Mouse (Mus musculus) kidney, postnatal 4 days (tissue): ENCODE results near the gene Exoc4.

Experiments used
- DNase-seq, 2 experiments: peaks; one replicate each; pipeline ENCODE4 v3.0.0; 2021; ENCODE audit warnings: mixed read lengths in 2 of 2

Exoc4 gene

GRCm38 (mm10) chr6:33248894-33249758 is at the start of gene Exoc4:
TSS of gene Exoc4 (plus strand) at chr6:33249085.
- DNase-seq: peak; percentile 92 to 95

DNA sequence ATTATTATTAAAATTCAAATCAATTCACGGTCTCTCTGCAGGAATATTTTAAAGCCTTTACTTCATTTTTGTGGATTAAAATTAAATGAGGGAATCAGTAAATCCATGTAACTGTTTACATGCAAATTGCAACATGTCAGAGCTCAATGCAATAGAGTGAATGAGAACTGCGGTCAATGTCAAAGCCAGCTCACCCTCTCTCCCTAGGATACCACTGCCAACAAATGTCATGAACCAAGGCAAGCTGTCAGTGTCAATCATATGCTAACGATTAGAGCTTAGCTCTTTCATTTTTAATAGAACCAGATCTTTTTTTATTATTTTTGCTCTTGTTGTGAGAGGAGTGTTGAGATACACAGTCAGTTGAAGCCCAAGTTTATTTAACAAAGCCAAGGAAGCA is 30.1 kb upstream of the Exoc4 start:
- no peak for DNase-seq

GRCm38 (mm10) chr6:33226700-33227099 is 22.2 kb upstream of the Exoc4 start:
- no peak for DNase-seq

DNA sequence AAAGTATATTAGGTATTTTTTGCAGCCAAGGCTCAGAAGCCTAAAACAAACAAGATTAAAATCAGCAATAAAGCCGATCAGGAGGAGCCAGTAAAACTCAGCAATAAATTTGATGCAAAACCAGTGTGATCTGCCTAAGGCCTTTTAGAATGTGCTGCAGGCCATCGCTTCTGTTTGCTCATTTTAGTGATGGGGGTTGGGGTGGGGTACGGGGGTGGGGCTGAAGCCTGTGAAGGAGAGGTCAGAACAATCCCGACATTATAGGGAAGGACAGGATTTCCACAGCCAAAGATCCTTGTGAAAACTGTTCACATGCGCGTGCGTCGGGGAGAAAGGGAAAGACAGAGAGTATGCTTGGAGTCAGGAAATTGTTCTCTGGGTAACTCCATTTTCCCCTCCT is 21.5 kb upstream of the Exoc4 start:
- no peak for DNase-seq

- DNase-seq: no peak
Observed at GRCm38 (mm10) chr6:33241250-33241649, 7.6 kb upstream of the Exoc4 start.

GRCm38 (mm10) chr6:33244546-33244945 is 4.3 kb upstream of the Exoc4 start:
- DNase-seq: no peak

DNA sequence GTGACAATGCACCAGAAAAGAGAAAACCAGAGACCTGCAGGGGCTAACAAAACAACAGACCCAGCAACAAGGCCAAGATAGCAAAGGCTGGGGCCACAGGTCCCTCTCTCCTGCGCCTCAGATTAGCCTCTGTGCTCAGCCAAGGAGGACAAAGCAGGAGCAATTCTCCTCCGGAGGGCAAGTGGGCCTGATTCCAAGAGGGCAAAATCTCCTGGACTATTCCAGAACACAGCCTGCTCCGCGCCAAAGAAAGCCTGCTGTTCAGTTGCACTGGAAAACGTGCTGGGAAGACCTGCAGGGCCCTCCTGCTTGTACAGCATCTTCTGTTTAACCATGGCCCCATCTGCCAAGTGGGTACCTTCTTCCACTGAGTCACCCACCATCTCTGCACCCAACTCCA is 1.7 kb upstream of the Exoc4 start:
- DNase-seq: no peak

DNA sequence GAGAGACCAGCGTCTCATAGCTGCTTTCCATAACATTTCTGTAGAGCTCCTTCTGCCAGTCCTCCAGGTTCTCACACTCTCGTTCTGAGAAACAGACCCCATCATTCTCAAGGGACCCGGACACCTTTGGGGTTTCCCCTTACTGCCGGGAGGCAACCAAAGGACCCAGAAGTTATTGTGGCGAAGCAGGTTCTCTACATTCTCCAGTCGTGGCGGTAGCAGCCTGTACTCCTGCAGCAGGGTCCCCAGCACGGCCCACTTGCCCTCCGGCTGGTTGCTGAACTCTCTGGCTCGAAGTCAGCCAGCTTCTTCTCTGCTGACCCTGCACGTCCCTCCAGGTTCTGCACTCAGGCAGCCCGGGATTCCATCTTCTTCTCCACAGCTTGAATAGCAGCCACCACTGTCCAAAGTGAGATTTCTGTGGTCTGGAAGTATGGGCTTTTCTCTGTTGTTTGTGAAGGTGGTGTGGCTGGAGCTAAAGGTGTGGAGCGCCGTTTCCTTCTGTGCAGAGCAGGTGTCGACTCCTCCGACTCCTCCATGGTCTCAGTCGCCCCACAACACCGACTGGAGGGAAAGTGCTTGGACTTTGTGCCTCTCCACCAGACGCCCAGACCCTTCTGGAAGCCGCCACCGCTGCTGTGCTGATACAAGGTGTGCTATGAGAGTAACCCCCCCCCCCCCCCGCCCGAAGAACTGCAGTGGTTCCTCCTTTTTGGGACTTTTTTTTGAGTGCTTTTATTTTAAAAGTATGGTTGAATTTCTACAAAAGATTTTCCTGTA is 1.1 kb upstream of the Exoc4 start:
- no peak for DNase-seq

DNA sequence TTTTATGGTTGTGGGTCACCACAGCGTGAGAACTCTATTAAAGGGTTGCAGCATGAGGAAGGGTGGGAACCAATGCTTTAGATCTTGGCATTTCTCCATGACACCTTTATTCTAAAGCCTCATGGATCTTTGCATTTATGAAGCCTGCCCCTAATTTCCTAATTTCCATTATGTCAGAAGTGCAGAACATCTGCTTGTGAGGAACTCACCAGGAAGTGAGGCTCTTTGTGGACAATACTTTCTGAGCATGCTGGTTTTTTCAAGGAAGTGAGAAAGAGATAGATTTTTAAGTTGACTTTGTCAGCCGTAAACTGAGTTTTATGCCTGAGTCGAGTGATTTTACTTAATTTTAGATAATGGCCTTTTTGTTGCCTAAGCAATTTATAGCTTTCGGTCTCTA is 7.8 kb downstream of the Exoc4 start:
- no peak for DNase-seq

GRCm38 (mm10) chr6:33257076-33257789 is 8.3 kb downstream of the Exoc4 start:
- DNase-seq: no peak

DNA sequence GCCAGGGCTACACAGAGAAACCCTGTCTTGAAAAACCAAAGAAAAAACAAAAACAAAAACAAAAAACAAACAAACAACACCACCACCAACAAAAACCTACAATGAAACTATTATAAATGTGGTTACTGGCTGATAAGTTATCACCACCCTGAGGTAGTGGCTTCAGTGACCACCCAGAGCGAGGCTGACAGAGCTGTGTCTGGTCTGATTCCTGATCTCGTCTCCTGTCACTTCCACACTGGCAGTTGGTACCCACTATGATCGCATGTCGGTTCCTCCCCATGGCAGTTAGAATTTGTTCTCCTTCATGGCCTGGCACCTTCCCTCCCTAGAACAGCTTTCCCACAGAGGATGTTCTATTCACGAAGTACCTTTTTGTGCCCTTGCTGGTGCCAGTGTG is 11.0 kb downstream of the Exoc4 start:
- no peak for DNase-seq

DNA sequence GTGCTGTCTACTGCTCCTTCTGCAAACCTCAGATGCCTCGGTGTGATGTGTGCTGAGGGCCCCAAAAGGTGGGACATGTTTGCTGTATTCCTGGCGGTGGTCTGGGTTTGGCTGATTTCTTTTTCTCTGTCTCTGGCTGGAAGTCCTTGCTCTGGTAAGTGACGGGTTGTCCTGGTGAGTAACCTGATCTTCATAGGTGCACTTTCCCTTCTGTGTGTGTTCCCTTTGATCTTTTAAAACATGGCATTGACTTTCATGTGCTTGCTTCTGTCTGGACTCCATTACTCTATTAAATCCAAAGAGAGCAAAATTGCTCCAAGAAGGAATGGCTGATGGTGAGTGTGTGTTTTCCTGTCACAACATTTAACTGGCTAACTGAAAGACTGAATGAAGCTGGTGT is 12.7 kb downstream of the Exoc4 start:
- no peak for DNase-seq

GRCm38 (mm10) chr6:33263950-33264349 is 15.1 kb downstream of the Exoc4 start:
- DNase-seq: no peak

DNA sequence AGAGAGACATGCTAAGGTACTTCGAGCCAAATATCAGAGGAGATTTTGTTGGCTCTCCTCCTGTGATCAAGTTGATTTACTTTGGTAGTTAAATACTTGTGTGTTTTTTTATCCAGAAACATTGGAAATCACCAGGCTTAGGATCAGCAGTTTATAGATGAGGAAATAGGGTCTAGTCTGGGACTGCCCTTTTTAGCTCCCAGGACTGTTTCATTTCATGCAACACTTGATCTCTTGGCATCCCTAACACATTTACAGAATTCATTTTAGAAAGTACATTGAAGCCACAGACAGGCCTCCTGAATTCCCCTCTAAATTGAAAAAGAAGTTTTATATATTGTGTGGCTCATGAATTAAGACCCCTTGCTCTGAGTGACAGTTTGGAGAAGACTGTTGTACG is 15.5 kb downstream of the Exoc4 start:
- no peak for DNase-seq

DNA sequence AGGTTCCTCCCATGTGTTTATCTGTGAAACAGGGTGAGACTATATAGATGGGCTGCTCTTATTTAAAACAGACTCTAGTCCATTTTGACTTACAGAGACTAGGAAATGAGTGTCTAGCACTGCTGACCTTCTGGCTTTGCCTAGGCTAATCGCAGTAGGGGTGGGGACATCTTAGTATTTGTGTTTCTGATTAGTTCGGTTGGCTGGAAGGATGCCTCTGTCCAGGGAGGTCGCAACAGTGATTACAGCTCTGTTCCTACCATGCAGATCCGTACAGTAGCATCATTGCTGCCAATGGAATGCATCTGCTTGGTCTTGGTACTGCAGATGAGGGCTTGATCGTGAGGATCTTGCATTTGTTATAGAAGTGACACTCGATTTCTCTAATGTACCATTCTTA is 18.7 kb downstream of the Exoc4 start:
- no peak for DNase-seq

- no peak for DNase-seq
Observed at GRCm38 (mm10) chr6:33283523-33283922, 34.6 kb downstream of the Exoc4 start.

GRCm38 (mm10) chr6:33283936-33284335 is 35.1 kb downstream of the Exoc4 start:
- DNase-seq: no peak

DNA sequence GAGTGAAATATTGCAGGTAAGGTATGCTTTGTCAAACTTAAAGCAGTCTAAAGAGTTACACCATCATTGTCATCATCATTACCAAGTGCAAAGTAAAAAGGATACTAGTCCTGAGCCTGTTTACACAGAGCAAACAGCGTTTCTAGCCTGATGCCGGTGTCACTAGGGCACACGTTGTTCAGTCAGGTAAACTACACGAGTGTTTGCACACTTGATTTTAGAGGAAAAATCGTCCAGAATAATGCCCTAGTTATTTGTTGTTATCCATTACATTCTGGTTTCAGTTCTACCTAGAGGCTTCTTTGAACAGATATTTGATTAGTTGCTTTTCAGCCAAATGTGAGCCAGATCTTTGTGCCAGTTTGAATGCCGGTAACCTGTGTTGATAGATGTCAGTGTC is 37.5 kb downstream of the Exoc4 start:
- no peak for DNase-seq

GRCm38 (mm10) chr6:33294626-33295025 is 45.7 kb downstream of the Exoc4 start:
- DNase-seq: peak; percentile 63 to 72

DNA sequence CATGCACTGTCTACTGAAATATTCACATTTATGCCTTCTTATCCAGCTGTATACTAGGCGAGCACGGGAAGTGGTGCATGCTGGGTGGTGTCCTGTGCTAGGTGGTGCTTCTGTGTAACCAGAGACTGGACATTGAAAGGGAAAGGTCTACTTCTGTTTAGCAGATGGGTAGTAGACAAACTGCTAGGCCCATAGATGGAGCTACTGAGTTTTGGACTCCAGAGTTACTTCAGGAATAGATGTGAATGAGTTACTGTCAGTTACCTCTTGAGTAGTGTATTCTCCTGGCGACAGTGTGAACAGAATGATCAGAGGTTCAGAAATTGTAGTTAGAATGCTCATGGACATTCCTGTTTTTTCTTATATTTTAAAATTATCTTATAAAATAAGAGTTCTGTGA is 48.7 kb downstream of the Exoc4 start:
- DNase-seq: no peak

DNA sequence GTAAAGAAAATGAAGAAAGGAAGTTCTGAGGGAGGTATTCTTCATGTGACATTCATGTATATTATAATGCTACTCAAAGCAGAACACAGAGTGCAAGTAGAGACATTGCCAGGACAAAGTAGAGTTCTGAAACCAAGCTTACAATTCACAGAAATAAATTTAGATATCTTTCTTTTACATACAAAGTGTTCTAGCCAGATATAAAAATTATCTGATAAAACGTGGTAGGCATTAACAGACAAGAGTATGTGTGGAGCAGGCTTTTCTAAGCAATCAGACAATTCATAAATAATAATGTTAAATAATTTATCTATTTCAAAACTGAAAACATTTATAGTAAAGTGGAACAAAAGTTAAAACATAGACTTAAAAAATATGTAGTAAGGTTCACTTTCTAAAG is 49.9 kb downstream of the Exoc4 start:
- DNase-seq: no peak

- no peak for DNase-seq
Observed at GRCm38 (mm10) chr6:33305996-33306395, 57.1 kb downstream of the Exoc4 start.

DNA sequence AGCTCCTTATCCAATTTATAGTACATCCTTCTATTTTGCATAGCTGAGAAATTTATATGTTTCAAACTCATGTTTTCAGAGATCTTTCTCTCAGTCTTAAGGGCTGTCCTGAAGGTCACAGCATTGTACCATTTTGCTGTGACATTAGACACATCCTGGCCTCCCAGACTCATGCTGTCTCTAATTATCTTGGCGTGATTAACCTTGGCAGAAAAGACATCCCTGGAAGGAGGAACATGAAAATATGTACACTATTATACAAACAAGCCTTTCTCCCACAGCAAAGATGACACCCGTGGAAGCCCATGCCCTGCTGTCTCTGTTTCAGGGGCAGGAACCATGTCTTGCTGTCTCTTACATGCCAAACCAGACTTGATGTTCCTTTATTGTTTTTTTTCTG is 59.8 kb downstream of the Exoc4 start:
- no peak for DNase-seq

GRCm38 (mm10) chr6:33310486-33310885 is 61.6 kb downstream of the Exoc4 start:
- no peak for DNase-seq
